Mouse (Mus musculus): ENCODE results near the gene Clec2l. TPM values are rescaled to one million over a fixed set of nuclear protein-coding genes. Genes with fewer than 3 reads are reported as not detected.

The Clec2l gene
- total and polyA plus RNA-seq, 2 experiments from 2014 or later, result 49.8 to 92.8 TPM

DNA sequence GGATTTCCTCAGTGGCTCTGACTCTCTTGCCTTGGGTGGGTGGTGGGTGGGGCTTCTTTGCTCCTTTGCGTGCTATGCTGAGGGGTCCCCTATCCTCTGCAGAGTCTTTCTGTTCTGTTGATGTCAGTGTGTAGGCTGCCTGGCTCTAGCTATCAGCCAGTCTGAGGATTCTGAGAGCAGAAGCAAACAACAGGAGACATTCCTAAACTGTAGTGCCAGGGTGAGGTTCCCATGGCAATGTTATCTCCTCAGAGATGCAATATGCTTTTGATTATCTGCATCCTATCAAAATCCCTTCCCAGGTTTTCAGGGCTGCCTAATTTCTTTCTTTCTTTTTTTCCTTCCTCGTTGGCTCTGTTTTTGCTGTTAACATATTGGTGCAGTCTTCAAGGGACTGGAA is 19.7 kb downstream of the Clec2l start:
- no peak overlapping the region for H3K9ac ChIP-seq
- TF ChIP-seq CTCF (IDR thresholded peaks at IDR 0.05; ENCODE audit: low read depth), result no peak
- ATAC-seq (peak; percentile 87), DNase-seq (peak; percentile 19)
- WGBS, result 61% methylated on average over 2 of the region's 2 CpGs
- no peak overlapping the region for H3K27ac ChIP-seq (ENCODE audit: low read depth, low read length)
- no peaks in the 10 kb centered on the region for H3K9me3 ChIP-seq (ENCODE audit: low read length)
- peaks cover 8% of the 10 kb centered on the region; the same call in 1 of the 2 replicates for H3K36me3 ChIP-seq (ENCODE audit: insufficient read depth)
- H3K4me3 ChIP-seq (ENCODE audit: low read depth, low read length), result no peak overlapping the region
- no peaks in the 10 kb centered on the region for H3K4me1 ChIP-seq (ENCODE audit: insufficient read depth)
- H3K27me3 ChIP-seq (ENCODE audit: insufficient read depth, low read length), result no peaks in the 10 kb centered on the region
- no peak overlapping the region for H3K4me2 ChIP-seq (ENCODE audit: low read depth)

DNA sequence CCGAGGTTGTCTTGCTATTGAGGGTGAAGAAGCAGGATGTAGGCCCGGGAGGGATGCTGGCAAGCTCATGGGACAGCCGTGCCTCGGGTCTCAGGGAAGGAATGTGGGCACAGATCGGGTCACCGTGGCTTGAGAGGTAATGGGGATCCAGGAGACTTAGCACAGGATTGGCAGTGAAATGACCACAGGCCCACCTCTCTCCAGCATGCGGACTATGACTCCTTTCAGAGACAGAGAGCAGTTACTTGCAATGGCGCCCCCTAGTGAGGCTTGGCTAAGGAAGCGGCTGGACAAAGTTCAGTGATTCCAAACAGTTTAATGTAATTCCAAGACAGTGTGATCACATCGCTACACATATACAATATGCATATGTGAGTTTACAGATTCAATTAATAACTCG is 24.3 kb downstream of the Clec2l start:
- H3K4me1 ChIP-seq (ENCODE audit: insufficient read depth), result no peaks in the 10 kb centered on the region
- no peak overlapping the region for H3K9ac ChIP-seq
- H3K27ac ChIP-seq (ENCODE audit: low read depth, low read length), result no peak overlapping the region
- ATAC-seq, result no peak
- H3K4me2 ChIP-seq (ENCODE audit: low read depth), result no peak overlapping the region
- H3K36me3 ChIP-seq (ENCODE audit: insufficient read depth), result no peaks in the 10 kb centered on the region
- no peaks in the 10 kb centered on the region for H3K9me3 ChIP-seq (ENCODE audit: low read length)
- H3K27me3 ChIP-seq (ENCODE audit: insufficient read depth, low read length), result no peaks in the 10 kb centered on the region
- peak; percentile 21 for DNase-seq
- H3K4me3 ChIP-seq (ENCODE audit: low read depth, low read length), result no peak overlapping the region
- peak; percentile 66 for TF ChIP-seq CTCF (IDR thresholded peaks at IDR 0.05; ENCODE audit: low read depth)
- WGBS, result 68% methylated on average over 11 of the region's 11 CpGs

DNA sequence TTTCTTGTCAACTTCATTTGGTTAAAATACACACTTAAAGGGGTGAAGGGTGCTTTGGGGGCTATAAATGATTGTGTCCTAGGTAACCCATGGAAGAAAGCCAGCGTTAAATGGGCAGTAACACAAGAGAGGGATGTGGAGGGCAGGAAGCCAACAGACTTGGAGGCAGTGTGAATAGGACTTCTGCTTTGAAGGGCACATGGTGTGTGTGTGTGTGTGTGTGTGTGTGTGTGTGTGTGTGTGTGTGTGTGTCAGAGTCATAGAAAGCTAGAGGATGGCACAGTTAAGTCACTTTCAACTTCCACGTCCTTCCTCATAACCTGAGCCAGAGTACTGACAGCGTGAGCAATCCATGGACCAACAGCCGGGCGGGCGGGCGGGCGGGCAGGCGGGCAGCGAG is 26.0 kb downstream of the Clec2l start:
- H3K27ac ChIP-seq (ENCODE audit: low read depth, low read length), result no peak overlapping the region
- ATAC-seq (peak; percentile 40; the same call in 1 of the 2 replicates), DNase-seq (peak; percentile 28)
- no peaks in the 10 kb centered on the region for H3K27me3 ChIP-seq (ENCODE audit: insufficient read depth, low read length)
- H3K4me3 ChIP-seq (ENCODE audit: low read depth, low read length), result no peak overlapping the region
- no peak overlapping the region for H3K9ac ChIP-seq
- TF ChIP-seq CTCF (IDR thresholded peaks at IDR 0.05; ENCODE audit: low read depth), result no peak
- no peaks in the 10 kb centered on the region for H3K9me3 ChIP-seq (ENCODE audit: low read length)
- H3K36me3 ChIP-seq (ENCODE audit: insufficient read depth), result peaks cover 3% of the 10 kb centered on the region; the same call in 1 of the 2 replicates
- H3K4me2 ChIP-seq (ENCODE audit: low read depth), result no peak overlapping the region
- no peaks in the 10 kb centered on the region for H3K4me1 ChIP-seq (ENCODE audit: insufficient read depth)
- 76% methylated on average over 10 of the region's 10 CpGs for WGBS

DNA sequence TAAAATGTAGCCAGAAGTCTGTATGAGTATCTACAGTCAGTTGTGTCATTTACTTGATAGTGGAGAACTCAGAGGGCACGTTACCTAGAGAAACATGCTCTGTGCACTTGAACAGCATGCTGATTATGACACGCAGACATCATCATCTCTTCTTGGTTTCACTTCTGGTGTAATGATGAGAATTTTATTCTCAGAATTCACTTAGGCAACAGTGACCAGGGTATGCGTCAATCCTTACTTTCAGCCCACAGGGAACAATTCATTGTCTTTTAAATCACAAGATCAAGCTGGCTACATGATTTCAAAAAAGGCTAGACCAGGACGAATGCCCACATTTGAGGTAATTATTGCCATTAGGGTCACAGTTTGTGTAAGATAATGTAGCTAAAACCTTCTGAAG is 27.7 kb downstream of the Clec2l start:
- H3K4me1 ChIP-seq (ENCODE audit: insufficient read depth), result no peaks in the 10 kb centered on the region
- no peaks in the 10 kb centered on the region for H3K9me3 ChIP-seq (ENCODE audit: low read length)
- H3K9ac ChIP-seq, result no peak overlapping the region
- WGBS, result 79% methylated on average over 4 of the region's 4 CpGs
- no peak for TF ChIP-seq CTCF (IDR thresholded peaks at IDR 0.05; ENCODE audit: low read depth)
- H3K36me3 ChIP-seq (ENCODE audit: insufficient read depth), result peaks cover 11% of the 10 kb centered on the region; the same call in 1 of the 2 replicates
- DNase-seq (no peak), ATAC-seq (no peak)
- H3K27ac ChIP-seq (ENCODE audit: low read depth, low read length), result no peak overlapping the region
- H3K4me2 ChIP-seq (ENCODE audit: low read depth), result no peak overlapping the region
- no peak overlapping the region for H3K4me3 ChIP-seq (ENCODE audit: low read depth, low read length)
- no peaks in the 10 kb centered on the region for H3K27me3 ChIP-seq (ENCODE audit: insufficient read depth, low read length)

DNA sequence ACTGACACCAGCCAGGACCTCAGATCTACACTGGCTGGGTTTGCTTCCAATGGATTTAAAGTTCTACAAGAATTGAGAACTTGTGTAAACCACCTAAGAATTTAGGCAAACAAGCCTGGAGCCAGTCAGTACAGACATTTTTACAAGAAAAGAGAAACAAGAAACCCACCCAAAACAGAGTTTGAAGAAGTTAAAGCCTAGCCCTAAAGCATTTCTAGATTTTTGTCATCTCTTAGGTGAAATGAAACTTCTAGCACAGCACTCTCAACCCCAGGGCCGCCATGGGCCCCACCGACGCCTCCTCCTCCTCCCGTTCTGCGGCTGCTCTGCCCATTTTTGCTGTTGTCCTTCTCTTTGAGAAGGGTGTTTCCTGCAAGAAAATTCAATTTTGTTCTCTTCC is 28.2 kb downstream of the Clec2l start:
- WGBS, result 92% methylated on average over 5 of the region's 5 CpGs
- TF ChIP-seq CTCF (IDR thresholded peaks at IDR 0.05; ENCODE audit: low read depth), result no peak
- H3K9me3 ChIP-seq (ENCODE audit: low read length), result no peaks in the 10 kb centered on the region

DNA sequence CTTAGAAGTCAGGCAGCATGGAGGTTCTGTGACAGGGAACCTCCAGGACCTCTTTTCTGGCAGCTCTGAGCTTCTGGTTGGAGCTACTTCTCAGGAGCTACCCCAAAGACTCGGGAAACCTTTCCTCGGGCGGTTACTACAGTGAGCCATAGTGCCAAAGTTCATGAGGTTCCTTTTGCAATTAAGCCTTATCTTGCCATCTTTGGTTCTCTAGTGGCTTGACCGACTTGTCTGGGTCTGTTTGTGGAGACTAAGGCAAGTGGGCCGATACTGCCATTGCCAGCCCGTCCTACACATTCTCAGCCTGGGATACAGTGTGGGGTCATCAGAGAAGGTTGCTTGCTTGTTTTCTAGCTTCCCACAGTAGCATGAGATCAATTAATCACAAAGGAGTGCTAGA is 29.7 kb downstream of the Clec2l start:
- TF ChIP-seq CTCF (IDR thresholded peaks at IDR 0.05; ENCODE audit: low read depth), result no peak
- DNase-seq, result no peak
- 94% methylated on average over 6 of the region's 6 CpGs for WGBS
- Histone ChIP-seq H3K36me3 (ENCODE audit: insufficient read depth) (peaks cover 19% of the 10 kb centered on the region; the same call in 1 of the 2 replicates), H3K4me3 (ENCODE audit: low read depth, low read length) (no peak overlapping the region), H3K27me3 (ENCODE audit: insufficient read depth, low read length) (no peaks in the 10 kb centered on the region), H3K4me1 (ENCODE audit: insufficient read depth) (no peaks in the 10 kb centered on the region), H3K9ac (no peak overlapping the region), H3K27ac (ENCODE audit: low read depth, low read length) (no peak overlapping the region), H3K9me3 (ENCODE audit: low read length) (no peaks in the 10 kb centered on the region), H3K4me2 (ENCODE audit: low read depth) (no peak overlapping the region)
- no peak for ATAC-seq

More for the DNA sequence above, 28.2 kb downstream of the Clec2l start:
- Histone ChIP-seq H3K27ac (ENCODE audit: low read depth, low read length) (no peak overlapping the region), H3K4me2 (ENCODE audit: low read depth) (no peak overlapping the region), H3K27me3 (ENCODE audit: insufficient read depth, low read length) (no peaks in the 10 kb centered on the region), H3K4me1 (ENCODE audit: insufficient read depth) (no peaks in the 10 kb centered on the region), H3K9ac (no peak overlapping the region), H3K4me3 (ENCODE audit: low read depth, low read length) (no peak overlapping the region), H3K36me3 (ENCODE audit: insufficient read depth) (peaks cover 11% of the 10 kb centered on the region; the same call in 1 of the 2 replicates)
- DNase-seq (no peak), ATAC-seq (no peak)

DNA sequence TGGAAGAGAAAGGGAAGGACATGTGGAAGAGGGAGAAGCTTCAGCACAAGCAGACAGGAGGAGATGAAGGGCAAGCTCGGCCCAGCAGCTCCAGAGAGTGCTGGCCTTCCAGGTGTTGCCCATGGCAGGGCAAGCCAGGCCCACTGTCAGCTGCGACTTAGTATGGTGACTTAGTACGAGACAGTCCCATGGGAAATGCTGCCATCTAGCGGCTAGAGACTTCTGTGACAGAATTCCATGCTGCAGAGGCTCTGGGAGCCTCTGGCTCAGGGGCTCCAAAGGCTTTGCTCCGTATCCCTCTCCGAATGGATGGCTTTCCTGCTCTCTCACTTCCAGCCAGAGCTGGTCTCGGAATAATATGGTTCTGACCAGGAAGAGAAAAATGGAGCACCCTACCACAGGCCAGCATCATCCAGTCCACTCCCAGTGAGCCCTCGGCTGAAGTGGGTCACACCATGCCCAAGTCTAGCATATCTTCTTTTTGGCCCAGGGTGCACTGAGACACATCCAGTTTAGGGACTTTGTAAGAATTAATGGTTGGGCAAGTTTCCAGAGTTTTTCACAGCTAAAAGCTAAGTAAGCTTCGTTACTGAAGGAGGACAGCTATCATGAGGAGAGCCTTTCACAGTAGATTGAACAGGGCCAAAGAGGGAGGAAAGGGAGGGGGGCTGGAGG is 32.6 kb downstream of the Clec2l start:
- Histone ChIP-seq H3K9me3 (ENCODE audit: low read length) (no peaks in the 10 kb centered on the region), H3K27ac (ENCODE audit: low read depth, low read length) (no peak overlapping the region), H3K36me3 (ENCODE audit: insufficient read depth) (peaks cover 44% of the 10 kb centered on the region), H3K4me3 (ENCODE audit: low read depth, low read length) (no peak overlapping the region), H3K4me2 (ENCODE audit: low read depth) (no peak overlapping the region), H3K4me1 (ENCODE audit: insufficient read depth) (no peaks in the 10 kb centered on the region), H3K9ac (no peak overlapping the region), H3K27me3 (ENCODE audit: insufficient read depth, low read length) (no peaks in the 10 kb centered on the region)
- ATAC-seq (peak; percentile 91), DNase-seq (peak; percentile 94)
- WGBS, result 23% methylated on average over 9 of the region's 9 CpGs
- TF ChIP-seq CTCF (IDR thresholded peaks at IDR 0.05; ENCODE audit: low read depth), result peak; percentile 90
